10 mouse cellular contexts compared by ENCODE assay signal in genomic region chr3:101518810-101519209, GRCm38 (mm10).
DNase-seq lines count a peak whose midpoint lies in the region; ATAC-seq lines count a peak whose summit lies in the region.
"Had no signal": no experiment of that assay in that cellular context is flagged by ENCODE, and none has a peak within 500 bp of the region (broad histone marks: within the 10 kb centered on the region; RNA-seq: fewer than 3 reads in every experiment).

No protein-coding gene starts in this region.

- H3K9ac ChIP-seq in liver, embryonic 16.5 days (ENCODE audit: low read depth, low read length): no peak overlapping the region
- no peak overlapping the region for H3K9ac ChIP-seq in liver, embryonic 12.5 days
- no peak overlapping the region for H3K9ac ChIP-seq in neural tube, embryonic 14.5 days (replicated peaks; ENCODE audit: low read depth, low read length)
- H3K9ac ChIP-seq: liver, embryonic 15.5 days had no signal

- H3K36me3 ChIP-seq in liver, embryonic 16.5 days (ENCODE audit: control insufficient read depth, insufficient read depth): no peaks in the 10 kb centered on the region
- H3K36me3 ChIP-seq in liver, embryonic 12.5 days: no peaks in the 10 kb centered on the region
- no peaks in the 10 kb centered on the region for H3K36me3 ChIP-seq in neural tube, embryonic 14.5 days (ENCODE audit: control insufficient read depth, insufficient read depth, low read length)
- H3K36me3 ChIP-seq: liver, embryonic 15.5 days had no signal

- H3K9me3 ChIP-seq in liver, embryonic 16.5 days (replicated peaks; ENCODE audit: control insufficient read depth, low read length): no peaks in the 10 kb centered on the region
- H3K9me3 ChIP-seq in liver, embryonic 12.5 days (replicated peaks): no peaks in the 10 kb centered on the region
- no peaks in the 10 kb centered on the region for H3K9me3 ChIP-seq in neural tube, embryonic 14.5 days (ENCODE audit: control insufficient read depth, low read length)
- H3K9me3 ChIP-seq: liver, embryonic 15.5 days had no signal

- 0 out of 2 replicates have a peak overlapping the region, but pooled peaks have one; percentile 12 for H3K27ac ChIP-seq in liver, embryonic 16.5 days (ENCODE audit: low read length)
- H3K27ac ChIP-seq in liver, embryonic 12.5 days: no peak overlapping the region
- H3K27ac ChIP-seq in neural tube, embryonic 14.5 days (ENCODE audit: low read depth, low read length): peak overlapping the region; percentile 39; the same call in 1 of the 2 replicates
- H3K27ac ChIP-seq: liver, embryonic 15.5 days had no signal

- H3K27me3 ChIP-seq in liver, embryonic 16.5 days (ENCODE audit: control insufficient read depth, insufficient read depth, low read depth, low read length): no peaks in the 10 kb centered on the region
- H3K27me3 ChIP-seq in liver, embryonic 12.5 days (replicated peaks): no peaks in the 10 kb centered on the region
- H3K27me3 ChIP-seq in neural tube, embryonic 14.5 days (ENCODE audit: control insufficient read depth, insufficient read depth, low read length): no peaks in the 10 kb centered on the region
- H3K27me3 ChIP-seq: liver, embryonic 15.5 days had no signal

- H3K4me1 ChIP-seq in liver, embryonic 16.5 days (ENCODE audit: control insufficient read depth, low read depth, low read length): no peaks in the 10 kb centered on the region; the same call in 1 of the 2 replicates
- H3K4me1 ChIP-seq in liver, embryonic 12.5 days: peaks cover 19% of the 10 kb centered on the region; the same call in 1 of the 2 replicates
- peaks cover 29% of the 10 kb centered on the region; the same call in 1 of the 2 replicates for H3K4me1 ChIP-seq in neural tube, embryonic 14.5 days (ENCODE audit: control insufficient read depth, insufficient read depth, low read length)

- WGBS in liver, embryonic 16.5 days (ENCODE audit: insufficient replicate concordance): 63% methylated on average over 6 of the region's 6 CpGs
- 69% methylated on average over 6 of the region's 6 CpGs for WGBS in liver, embryonic 12.5 days (ENCODE audit: insufficient replicate concordance)
- 45% methylated on average over 6 of the region's 6 CpGs for WGBS in neural tube, embryonic 14.5 days

- no peak overlapping the region for H3K4me3 ChIP-seq in liver, embryonic 16.5 days (ENCODE audit: low read depth, low read length)
- H3K4me3 ChIP-seq in liver, embryonic 12.5 days: no peak overlapping the region
- H3K4me3 ChIP-seq in neural tube, embryonic 14.5 days (ENCODE audit: low read depth, low read length): no peak overlapping the region
- H3K4me3 ChIP-seq: liver, embryonic 15.5 days had no signal

- ATAC-seq in liver, embryonic 16.5 days (ENCODE audit: low read depth): 0 out of 2 replicates have a peak, but pooled peaks have one; percentile 4
- no peak for ATAC-seq in liver, embryonic 12.5 days
- peak; percentile 23; the same call in 1 of the 2 replicates for ATAC-seq in neural tube, embryonic 14.5 days (ENCODE audit: low read depth)
- no peak for ATAC-seq in megakaryocyte-erythroid progenitor cell, adult 5-6 weeks (replicated peaks; ENCODE audit: low FRiP score, low TSS enrichment, poor library complexity, severe bottlenecking)

- no peak overlapping the region for H3K4me2 ChIP-seq in liver, embryonic 16.5 days (ENCODE audit: low read depth, low read length)
- H3K4me2 ChIP-seq in liver, embryonic 12.5 days: no peak overlapping the region
- H3K4me2 ChIP-seq in neural tube, embryonic 14.5 days (ENCODE audit: low read depth, low read length): no peak overlapping the region
- H3K4me2 ChIP-seq: liver, embryonic 15.5 days had no signal

- DNase-seq in adrenal gland, adult 2 months: peak; percentile 63
- DNase-seq in adrenal gland, postnatal 10 days: no peak
- peak; percentile 62 for DNase-seq in kidney, adult 18-20 months
- no peak for DNase-seq in cerebellum, adult 9-10 months
- DNase-seq: thymus, postnatal 36 days had no signal

Comparison
In these comparisons a context has a peak if more than half of its experiments do, and no peak if none do; other contexts are left out.
1. DNase-seq: peak in adrenal gland, adult 2 months (single experiment) and kidney, adult 18-20 months (single experiment); none in adrenal gland, postnatal 10 days (single experiment) and cerebellum, adult 9-10 months (single experiment).
2. ATAC-seq: peak in liver, embryonic 16.5 days (single experiment) and neural tube, embryonic 14.5 days (single experiment); none in liver, embryonic 12.5 days (single experiment) and megakaryocyte-erythroid progenitor cell, adult 5-6 weeks (single experiment).